Mouse (Mus musculus): ENCODE measurements around the gene Dapp1. TPM values are rescaled to one million over a fixed set of nuclear protein-coding genes. Genes with fewer than 3 reads are reported as not detected.
"Not testable (repeated sequence)": the region's sequence is repeated elsewhere in the genome, so short reads cannot be mapped to it uniquely, and the experiment has no call there.

Gene Dapp1
- polyA plus RNA-seq, 1 experiment, result 0.16 TPM

DNA sequence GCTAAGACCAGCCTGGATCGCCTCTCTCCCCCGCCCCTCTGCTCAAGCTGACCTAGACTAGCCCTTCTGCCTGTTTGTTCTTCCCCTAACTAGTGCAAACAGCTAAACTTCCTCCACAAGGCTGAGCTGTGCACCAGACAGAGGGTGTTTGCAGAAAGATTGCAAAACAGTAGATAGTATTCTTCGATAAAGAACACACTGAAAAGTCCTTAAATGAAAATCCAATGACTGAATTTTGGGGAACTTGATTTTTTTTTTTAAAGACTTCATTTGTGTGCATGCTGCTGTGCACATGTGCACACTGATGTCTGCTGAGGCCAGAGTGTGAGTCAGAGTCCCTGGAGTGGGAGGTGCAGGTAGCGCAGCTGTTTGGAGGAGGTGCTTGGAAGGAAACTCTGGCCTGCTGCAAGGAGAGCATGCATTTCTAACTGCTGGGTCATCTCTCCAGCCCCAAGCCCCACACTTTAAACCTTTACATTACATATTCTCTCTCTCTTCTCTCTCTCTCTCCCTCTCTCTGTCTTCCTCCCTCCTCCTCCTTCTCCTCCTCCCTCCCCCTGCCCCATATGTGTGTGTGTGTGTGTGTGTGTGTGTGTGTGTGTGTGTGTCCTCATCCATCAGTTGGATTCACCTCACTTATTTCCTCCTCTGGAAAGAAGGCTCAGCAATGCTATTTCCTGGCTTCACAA, 29.0 kb downstream of the Dapp1 start:
- no peaks in the 10 kb centered on the region for H3K36me3 ChIP-seq (ENCODE audit: control insufficient read depth, insufficient read depth)
- H3K79me2 ChIP-seq (ENCODE audit: control insufficient read depth, insufficient read depth), result no peaks in the 10 kb centered on the region
- no peaks in the 10 kb centered on the region for H3K27me3 ChIP-seq (ENCODE audit: control insufficient read depth, insufficient read depth, insufficient read length)
- no peak overlapping the region for H3K4me3 ChIP-seq
- peak overlapping the region; percentile 46 for H3K4me2 ChIP-seq (ENCODE audit: low read depth)
- no peak overlapping the region for H3ac ChIP-seq (ENCODE audit: control insufficient read depth, insufficient read length)
- TF ChIP-seq USF1 (IDR thresholded peaks at IDR 0.05; ENCODE audit: low read depth) (no peak), CEBPB (IDR thresholded peaks at IDR 0.05; ENCODE audit: insufficient read depth, poor library complexity, severe bottlenecking) (no peak), POLR2A (IDR thresholded peaks at IDR 0.05; ENCODE audit: insufficient read length, low read depth) (no peak), TCF3 (IDR thresholded peaks at IDR 0.05; ENCODE audit: insufficient read length, low read depth) (no peak), MYOD1 (IDR thresholded peaks at IDR 0.05; ENCODE audit: control insufficient read depth in 1 of 3, insufficient read length in 2 of 3, low read depth in 2 of 3) (peak; percentile 18 to 93 (median 90)), SRF (IDR thresholded peaks at IDR 0.05; ENCODE audit: control insufficient read depth, insufficient read length, low read depth) (no peak), MYOG (IDR thresholded peaks at IDR 0.05; ENCODE audit: control insufficient read depth in 1 of 3, insufficient read depth in 1 of 3, insufficient read length in 2 of 3, low read depth in 2 of 3) (peak in 2 of 3 experiments; percentile 71 to 84)

- Histone ChIP-seq H3K79me2 (ENCODE audit: control insufficient read depth, insufficient read depth) (no peaks in the 10 kb centered on the region), H3ac (ENCODE audit: control insufficient read depth, insufficient read length) (no peak overlapping the region), H3K27me3 (ENCODE audit: control insufficient read depth, insufficient read depth, insufficient read length) (no peaks in the 10 kb centered on the region), H3K4me2 (ENCODE audit: low read depth) (peak overlapping the region; percentile 46), H3K36me3 (ENCODE audit: control insufficient read depth, insufficient read depth) (no peaks in the 10 kb centered on the region), H3K4me3 (no peak overlapping the region)
- TF ChIP-seq POLR2AphosphoS2 (IDR thresholded peaks at IDR 0.05; ENCODE audit: insufficient read length, low read depth) (no peak), CEBPB (IDR thresholded peaks at IDR 0.05; ENCODE audit: insufficient read depth, poor library complexity, severe bottlenecking) (no peak), POLR2A (IDR thresholded peaks at IDR 0.05; ENCODE audit: insufficient read length, low read depth) (no peak), TCF3 (IDR thresholded peaks at IDR 0.05; ENCODE audit: insufficient read length, low read depth) (no peak), USF1 (IDR thresholded peaks at IDR 0.05; ENCODE audit: low read depth) (no peak), TCF12 (IDR thresholded peaks at IDR 0.05; ENCODE audit: insufficient read depth, poor library complexity, severe bottlenecking) (no peak), E2F4 (IDR thresholded peaks at IDR 0.05; ENCODE audit: insufficient read depth) (no peak), REST (IDR thresholded peaks at IDR 0.05; ENCODE audit: insufficient read depth, insufficient read length) (no peak), MYOG (IDR thresholded peaks at IDR 0.05; ENCODE audit: control insufficient read depth in 1 of 3, insufficient read depth in 1 of 3, insufficient read length in 2 of 3, low read depth in 2 of 3) (no peak), MAX (IDR thresholded peaks at IDR 0.05; ENCODE audit: low read depth) (no peak), SRF (IDR thresholded peaks at IDR 0.05; ENCODE audit: control insufficient read depth, insufficient read length, low read depth) (no peak), MYOD1 (IDR thresholded peaks at IDR 0.05; ENCODE audit: control insufficient read depth in 1 of 3, insufficient read length in 2 of 3, low read depth in 2 of 3) (no peak)
Observed at GRCm38 (mm10) chr3:137951819-137952218, 29.5 kb downstream of the Dapp1 start.

- not testable (repeated sequence) for H3K36me3 ChIP-seq (ENCODE audit: control insufficient read depth, insufficient read depth); H3K27me3 ChIP-seq (ENCODE audit: control insufficient read depth, insufficient read depth, insufficient read length); H3K4me3 ChIP-seq; H3K79me2 ChIP-seq (ENCODE audit: control insufficient read depth, insufficient read depth); H3ac ChIP-seq (ENCODE audit: control insufficient read depth, insufficient read length); H3K4me2 ChIP-seq (ENCODE audit: low read depth)
Observed at GRCm38 (mm10) chr3:137951302-137951701, 30.0 kb downstream of the Dapp1 start.

DNA sequence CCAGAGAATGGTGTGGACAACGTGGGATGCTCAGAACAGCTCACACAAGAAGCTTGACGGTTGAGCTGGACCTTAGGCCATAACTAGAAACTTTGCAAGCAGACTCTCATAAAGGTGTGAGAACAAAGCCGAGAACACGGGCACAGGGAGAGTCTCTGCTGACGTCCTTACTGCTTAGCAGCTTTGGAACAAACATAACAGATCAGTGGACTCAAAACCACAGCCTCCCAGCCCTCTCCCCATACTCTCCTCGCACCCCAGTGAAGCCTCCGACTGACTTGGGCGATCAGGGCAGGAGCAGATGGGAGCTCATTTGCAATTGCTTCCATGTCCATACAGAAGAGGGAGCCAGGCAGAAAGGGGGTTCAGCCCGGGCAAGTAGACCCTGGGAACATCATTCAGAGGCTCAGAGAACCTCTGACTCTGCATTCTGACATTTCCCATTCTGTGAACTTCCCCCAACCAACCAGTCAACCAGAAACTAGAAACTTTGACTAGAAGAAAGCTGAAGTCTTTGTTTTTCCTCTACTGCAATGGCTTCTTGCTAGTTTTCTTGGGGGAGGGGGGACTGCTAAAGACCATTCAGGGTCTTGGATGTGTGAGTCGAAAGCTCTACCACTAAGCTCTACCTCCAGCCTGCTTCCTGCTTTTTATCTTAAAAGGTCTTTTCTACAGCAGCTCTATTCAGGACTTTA, 31.0 kb downstream of the Dapp1 start:
- TF ChIP-seq MYOD1 (IDR thresholded peaks at IDR 0.05; ENCODE audit: control insufficient read depth in 1 of 3, insufficient read length in 2 of 3, low read depth in 2 of 3), result no peak
- no peak for TF ChIP-seq SRF (IDR thresholded peaks at IDR 0.05; ENCODE audit: control insufficient read depth, insufficient read length, low read depth)
- no peak for TF ChIP-seq USF1 (IDR thresholded peaks at IDR 0.05; ENCODE audit: low read depth)
- no peak for TF ChIP-seq POLR2A (IDR thresholded peaks at IDR 0.05; ENCODE audit: insufficient read length, low read depth)
- no peak for TF ChIP-seq REST (IDR thresholded peaks at IDR 0.05; ENCODE audit: insufficient read depth, insufficient read length)
- TF ChIP-seq CEBPB (IDR thresholded peaks at IDR 0.05; ENCODE audit: insufficient read depth, poor library complexity, severe bottlenecking), result no peak
- TF ChIP-seq POLR2AphosphoS2 (IDR thresholded peaks at IDR 0.05; ENCODE audit: insufficient read length, low read depth), result no peak
- no peak for TF ChIP-seq TCF3 (IDR thresholded peaks at IDR 0.05; ENCODE audit: insufficient read length, low read depth)
- TF ChIP-seq E2F4 (IDR thresholded peaks at IDR 0.05; ENCODE audit: insufficient read depth), result no peak
- no peak for TF ChIP-seq TCF12 (IDR thresholded peaks at IDR 0.05; ENCODE audit: insufficient read depth, poor library complexity, severe bottlenecking)
- TF ChIP-seq MAX (IDR thresholded peaks at IDR 0.05; ENCODE audit: low read depth), result no peak
- no peak for TF ChIP-seq MYOG (IDR thresholded peaks at IDR 0.05; ENCODE audit: control insufficient read depth in 1 of 3, insufficient read depth in 1 of 3, insufficient read length in 2 of 3, low read depth in 2 of 3)
- Histone ChIP-seq H3K4me3 (no peak overlapping the region), H3K27me3 (ENCODE audit: control insufficient read depth, insufficient read depth, insufficient read length) (no peaks in the 10 kb centered on the region), H3K36me3 (ENCODE audit: control insufficient read depth, insufficient read depth) (no peaks in the 10 kb centered on the region), H3K79me2 (ENCODE audit: control insufficient read depth, insufficient read depth) (no peaks in the 10 kb centered on the region), H3ac (ENCODE audit: control insufficient read depth, insufficient read length) (no peak overlapping the region), H3K4me2 (ENCODE audit: low read depth) (no peak overlapping the region)

DNA sequence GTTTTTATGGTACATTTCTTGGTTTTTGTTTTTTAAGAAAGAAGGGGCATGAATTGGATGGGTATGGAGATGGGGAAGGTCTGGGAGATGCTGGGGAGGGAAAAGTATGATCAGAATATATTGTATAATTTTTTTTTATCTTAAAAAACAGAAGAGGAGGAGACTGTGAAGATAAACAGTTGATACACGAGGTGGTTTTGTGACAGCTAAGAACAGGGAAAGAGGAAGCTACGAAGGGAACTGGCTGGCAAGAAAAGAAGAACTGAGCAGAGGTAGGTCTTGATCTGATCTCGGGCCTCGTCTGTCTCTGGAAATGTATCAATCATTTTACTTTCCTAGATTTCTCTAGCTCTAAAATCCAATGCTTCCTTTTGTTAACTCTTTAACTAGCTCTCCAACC, 33.8 kb downstream of the Dapp1 start:
- no peaks in the 10 kb centered on the region for H3K36me3 ChIP-seq (ENCODE audit: control insufficient read depth, insufficient read depth)

More for the DNA sequence above, 33.8 kb downstream of the Dapp1 start:
- TF ChIP-seq CEBPB (IDR thresholded peaks at IDR 0.05; ENCODE audit: insufficient read depth, poor library complexity, severe bottlenecking) (no peak), MAX (IDR thresholded peaks at IDR 0.05; ENCODE audit: low read depth) (no peak), SRF (IDR thresholded peaks at IDR 0.05; ENCODE audit: control insufficient read depth, insufficient read length, low read depth) (no peak), TCF3 (IDR thresholded peaks at IDR 0.05; ENCODE audit: insufficient read length, low read depth) (no peak), POLR2AphosphoS2 (IDR thresholded peaks at IDR 0.05; ENCODE audit: insufficient read length, low read depth) (no peak), REST (IDR thresholded peaks at IDR 0.05; ENCODE audit: insufficient read depth, insufficient read length) (no peak), MYOG (IDR thresholded peaks at IDR 0.05; ENCODE audit: control insufficient read depth in 1 of 3, insufficient read depth in 1 of 3, insufficient read length in 2 of 3, low read depth in 2 of 3) (no peak), USF1 (IDR thresholded peaks at IDR 0.05; ENCODE audit: low read depth) (no peak), POLR2A (IDR thresholded peaks at IDR 0.05; ENCODE audit: insufficient read length, low read depth) (no peak), TCF12 (IDR thresholded peaks at IDR 0.05; ENCODE audit: insufficient read depth, poor library complexity, severe bottlenecking) (no peak), MYOD1 (IDR thresholded peaks at IDR 0.05; ENCODE audit: control insufficient read depth in 1 of 3, insufficient read length in 2 of 3, low read depth in 2 of 3) (no peak), E2F4 (IDR thresholded peaks at IDR 0.05; ENCODE audit: insufficient read depth) (no peak)
- H3K79me2 ChIP-seq (ENCODE audit: control insufficient read depth, insufficient read depth), result no peaks in the 10 kb centered on the region
- H3K4me2 ChIP-seq (ENCODE audit: low read depth), result no peak overlapping the region
- H3ac ChIP-seq (ENCODE audit: control insufficient read depth, insufficient read length), result no peak overlapping the region
- H3K4me3 ChIP-seq, result no peak overlapping the region
- H3K27me3 ChIP-seq (ENCODE audit: control insufficient read depth, insufficient read depth, insufficient read length), result no peaks in the 10 kb centered on the region

All from myocyte (in vitro differentiated cells).